Mouse (Mus musculus): ENCODE data around the gene Get4. TPM values are rescaled to one million over a fixed set of nuclear protein-coding genes. Genes with fewer than 3 reads are reported as not detected.

Gene Get4
- 108 and 115 TPM in 2 replicates for polyA plus RNA-seq (2012; rRNA removed)

DNA sequence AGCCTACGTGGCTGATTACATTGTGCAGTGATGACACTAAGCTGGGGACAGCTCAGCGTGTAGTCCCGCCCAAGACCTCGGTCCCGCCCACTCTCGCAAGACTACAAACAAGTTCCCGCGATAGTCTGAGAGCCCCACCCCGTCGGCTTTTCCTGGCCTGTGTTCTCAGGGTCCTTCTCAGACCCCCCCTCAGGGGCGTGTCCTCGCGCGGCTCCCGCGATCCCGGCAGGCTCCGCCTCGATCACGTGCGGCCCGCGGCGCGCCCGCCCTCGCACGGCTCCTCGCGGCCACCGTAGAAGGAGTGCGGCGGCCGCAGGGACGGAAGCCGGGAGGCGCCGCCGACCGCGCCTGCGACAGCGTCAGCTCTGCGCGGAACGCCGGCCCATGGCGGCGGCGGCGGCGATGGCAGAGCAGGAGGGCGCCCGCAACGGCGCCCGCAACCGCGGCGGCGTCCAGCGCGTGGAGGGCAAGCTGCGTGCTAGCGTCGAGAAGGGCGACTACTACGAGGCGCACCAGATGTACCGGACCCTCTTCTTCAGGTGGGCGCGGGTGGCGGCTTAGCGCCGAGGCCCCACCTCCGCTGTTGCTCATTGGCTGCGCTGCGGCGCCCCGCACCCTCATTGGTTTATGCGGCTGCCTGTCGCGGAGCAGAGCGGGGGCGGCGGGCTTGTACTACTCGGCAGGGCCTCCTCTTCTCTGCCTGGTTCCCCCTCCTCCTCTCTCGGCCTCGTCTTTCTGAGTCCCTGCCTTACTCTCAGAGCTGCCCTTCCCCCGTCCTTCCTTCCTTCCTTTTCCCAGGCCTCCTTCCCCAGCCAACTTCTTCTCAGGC lies at the start of gene Get4:
Gene Get4, plus strand, starts transcription at position 244 of the 829 bp plus-strand sequence.

Other genes starting within 250 kb of the Get4 start
- 150 and 156 TPM in 2 replicates for gene Prkar1b, start 102.3 kb upstream of the Get4 start, polyA plus RNA-seq (2012; rRNA removed)
- 11.2 and 11.5 TPM in 2 replicates for gene Dnaaf5, start 102.1 kb upstream of the Get4 start, polyA plus RNA-seq (2012; rRNA removed)
- 71.3 and 75.2 TPM in 2 replicates for gene Sun1, start 51.7 kb upstream of the Get4 start, polyA plus RNA-seq (2012; rRNA removed)
- gene Adap1, start 73.3 kb downstream of the Get4 start, polyA plus RNA-seq (2012; rRNA removed) = 34.0 and 40.2 TPM in 2 replicates
- gene Cox19, start 99.1 kb downstream of the Get4 start, polyA plus RNA-seq (2012; rRNA removed) = 113 and 118 TPM in 2 replicates
- gene Cyp2w1, start 100.3 kb downstream of the Get4 start, polyA plus RNA-seq (2012; rRNA removed) = 0.09 and 1.9 TPM in 2 replicates
- gene Gpr146, start 125.4 kb downstream of the Get4 start, polyA plus RNA-seq (2012; rRNA removed) = 1.3 and 1.6 TPM in 2 replicates
- 0.41 and 1.7 TPM in 2 replicates for gene C130050O18Rik, start 153.0 kb downstream of the Get4 start, polyA plus RNA-seq (2012; rRNA removed)
- gene Gper1, start 170.8 kb downstream of the Get4 start, polyA plus RNA-seq (2012; rRNA removed) = 5.0 and 5.1 TPM in 2 replicates
- 12.7 and 15.8 TPM in 2 replicates for gene 3110082I17Rik, start 208.2 kb downstream of the Get4 start, polyA plus RNA-seq (2012; rRNA removed)
- 19.8 and 22.1 TPM in 2 replicates for gene Zfand2a, start 232.2 kb downstream of the Get4 start, polyA plus RNA-seq (2012; rRNA removed)

All from central nervous system, embryonic 14 days (tissue).